Mouse (Mus musculus) c-Kit-positive CD71-positive TER-119-positive erythroid progenitor cells, embryonic 14.5 days (primary cell): Measurements from ENCODE around the gene Olfr401.
"Not testable (repeated sequence)": the region's sequence is repeated elsewhere in the genome, so short reads cannot be mapped to it uniquely, and the experiment has no call there.

Experiments used
- DNase-seq: peaks from one replicate; pipeline ENCODE4 v3.0.0-alpha.2; 2013; ENCODE audit warnings: low spot score

Gene Olfr401

DNA sequence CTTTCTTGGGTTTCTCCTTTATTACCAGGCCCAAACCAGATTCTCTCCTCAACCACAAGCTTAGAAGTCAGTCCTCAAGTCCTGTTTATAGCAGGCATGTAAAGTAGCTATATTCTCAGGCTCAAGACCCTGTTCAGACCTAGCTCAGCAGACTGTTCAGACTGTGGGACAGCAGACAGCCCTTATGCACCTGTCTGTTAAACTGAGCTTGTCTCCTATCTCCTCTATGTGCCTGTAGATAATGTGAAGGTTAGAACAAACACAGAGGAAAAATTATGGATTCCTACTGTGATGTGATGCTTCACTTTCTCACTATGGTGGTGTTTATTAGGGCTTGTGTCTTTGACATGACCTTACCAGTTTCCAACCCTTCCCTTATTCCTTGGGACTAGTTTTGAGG is at the start of gene Olfr401:
Gene Olfr401 (plus strand): TSS at position 301 of the 400 bp plus-strand sequence.
- DNase-seq = no peak

DNA sequence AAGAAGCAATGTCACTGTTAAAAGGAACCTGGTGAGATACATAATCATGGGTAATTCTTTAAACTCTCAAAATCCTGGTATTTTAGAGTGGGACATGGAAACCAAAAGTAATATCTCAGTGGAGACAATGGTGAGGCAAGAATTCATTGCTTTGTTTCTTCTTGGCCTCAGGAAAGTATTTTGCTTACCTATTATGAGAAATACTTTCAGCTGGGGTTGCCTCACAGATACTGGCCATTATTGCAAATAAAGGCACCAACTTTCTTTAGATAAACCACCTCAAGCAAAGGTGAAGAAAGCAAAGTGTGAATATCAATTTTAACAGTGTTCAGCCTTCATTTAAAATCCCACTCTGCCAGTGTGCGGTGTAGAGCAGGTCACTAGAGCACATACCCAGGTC is 43.9 kb upstream of the Olfr401 start, which contains the start of gene Zfp616:
Gene Zfp616 (plus strand): TSS at position 301 of the 400 bp plus-strand sequence.
- DNase-seq = no peak

DNA sequence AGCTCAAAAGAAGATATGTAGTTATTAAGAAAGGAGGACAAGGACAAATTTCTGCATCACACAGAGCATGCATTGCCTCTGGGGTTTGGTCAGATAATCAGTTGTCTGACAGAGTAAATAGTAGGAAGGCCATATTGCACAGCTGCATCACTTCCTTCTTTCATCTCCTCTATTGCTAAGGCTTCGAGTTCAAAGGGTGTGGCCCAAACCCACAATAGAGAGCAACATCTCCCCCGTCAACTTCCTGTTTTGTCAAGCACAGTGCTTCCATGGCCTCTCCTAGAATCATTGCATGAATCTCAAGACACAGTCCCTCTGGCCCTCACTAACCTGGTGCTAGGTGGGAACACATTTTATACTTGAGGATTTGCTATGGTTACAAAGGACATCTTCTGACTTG is 12.8 kb upstream of the Olfr401 start:
- DNase-seq = no peak

DNA sequence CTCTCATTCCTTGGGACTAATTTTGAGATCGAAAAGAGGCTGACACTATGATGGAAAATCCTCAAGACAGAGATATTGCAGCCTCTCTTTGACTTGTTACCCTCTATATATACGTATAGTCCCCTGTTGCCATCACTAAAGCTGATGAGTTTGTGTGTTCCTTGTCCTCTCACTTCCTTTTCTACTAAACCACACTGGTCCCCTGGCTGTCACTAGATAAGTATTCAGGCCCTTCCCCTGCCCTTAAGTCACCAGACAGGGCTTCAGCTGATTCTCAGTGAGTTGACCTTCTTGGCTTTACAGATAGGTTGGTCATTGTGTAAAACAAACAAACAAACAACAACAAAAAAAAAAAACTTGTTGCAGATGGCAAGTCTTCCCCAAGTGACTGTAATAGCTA is 12.0 kb upstream of the Olfr401 start:
- DNase-seq = no peak

DNA sequence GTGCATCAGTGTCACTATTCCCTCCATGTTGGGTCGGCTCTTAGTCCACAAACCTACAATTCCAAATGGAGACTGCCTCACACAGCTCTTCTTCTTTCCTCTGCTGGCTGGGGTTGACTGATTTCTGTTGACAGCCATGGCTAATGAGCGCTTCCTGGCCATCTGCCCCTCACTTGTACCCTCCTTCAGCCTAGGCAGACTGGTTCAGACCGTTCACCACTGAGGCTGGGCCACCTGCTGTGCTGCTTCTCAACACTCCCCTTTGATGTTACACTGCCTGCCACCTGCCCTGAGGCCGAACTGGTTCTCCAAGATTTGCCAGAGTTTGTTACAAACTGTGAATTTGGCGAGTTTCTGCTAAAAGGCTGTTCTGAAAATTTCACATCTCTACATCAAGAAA is 8.4 kb upstream of the Olfr401 start:
- no peak for DNase-seq

DNA sequence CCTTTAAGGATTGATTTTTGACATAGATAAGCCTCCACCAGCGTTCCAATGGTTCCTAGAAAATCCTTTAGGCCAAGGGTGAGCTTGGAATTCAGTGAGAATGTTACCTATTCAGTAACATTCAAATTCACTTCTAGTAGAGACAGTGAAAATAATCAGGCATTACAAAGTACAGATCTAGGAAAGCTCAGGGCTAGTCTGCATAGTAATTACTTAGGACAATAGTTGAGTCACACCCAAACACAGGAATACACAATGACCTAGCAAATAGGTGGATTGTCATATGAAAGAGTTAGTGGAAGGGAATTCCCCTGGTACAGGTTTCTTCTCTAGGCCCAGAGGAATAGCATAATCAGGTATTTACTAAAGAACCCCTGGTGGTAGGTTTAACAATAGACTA is 26.5 kb downstream of the Olfr401 start:
- not testable (repeated sequence) for DNase-seq

DNA sequence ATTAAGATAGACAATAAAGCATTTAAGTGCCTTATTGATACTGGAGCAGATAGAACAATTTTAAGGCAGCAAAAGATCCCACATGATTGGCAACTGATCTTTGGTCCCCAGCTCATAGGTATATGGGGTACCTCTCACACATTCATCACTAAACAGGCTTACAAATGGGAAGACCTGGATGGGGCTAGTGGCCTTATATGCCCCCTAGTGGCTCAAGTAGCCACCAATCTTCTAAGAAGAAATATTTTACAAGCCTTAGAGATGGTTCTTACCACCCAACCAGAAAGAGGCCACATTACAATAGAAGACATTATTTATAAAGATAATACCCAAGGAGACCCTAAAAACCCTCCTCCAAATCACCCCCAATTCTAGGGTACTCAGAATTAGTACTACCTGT is 32.4 kb downstream of the Olfr401 start:
- DNase-seq = no peak

DNA sequence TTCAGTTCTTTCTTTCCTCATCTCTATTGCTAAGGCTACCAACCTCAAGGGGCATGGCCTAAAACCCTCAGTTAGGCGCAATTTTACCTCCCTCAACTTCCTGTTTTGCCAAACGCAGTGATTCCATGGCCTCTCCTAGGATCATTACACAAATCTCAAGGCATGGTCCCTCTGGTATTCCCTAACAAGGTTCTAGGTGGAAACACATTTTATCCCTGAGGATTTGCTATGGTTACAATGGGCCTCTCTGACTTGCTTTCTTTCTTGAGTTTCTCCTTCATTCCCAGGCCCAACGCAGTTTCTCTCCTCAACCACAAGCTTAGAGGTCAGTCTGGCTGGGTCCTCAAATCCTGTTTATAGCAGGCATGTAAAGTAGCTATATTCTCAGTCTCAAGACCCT is 39.7 kb downstream of the Olfr401 start, which contains the start of gene Olfr402:
Gene Olfr402 (plus strand): TSS at position 301 of the 400 bp plus-strand sequence.
- DNase-seq = no peak

DNA sequence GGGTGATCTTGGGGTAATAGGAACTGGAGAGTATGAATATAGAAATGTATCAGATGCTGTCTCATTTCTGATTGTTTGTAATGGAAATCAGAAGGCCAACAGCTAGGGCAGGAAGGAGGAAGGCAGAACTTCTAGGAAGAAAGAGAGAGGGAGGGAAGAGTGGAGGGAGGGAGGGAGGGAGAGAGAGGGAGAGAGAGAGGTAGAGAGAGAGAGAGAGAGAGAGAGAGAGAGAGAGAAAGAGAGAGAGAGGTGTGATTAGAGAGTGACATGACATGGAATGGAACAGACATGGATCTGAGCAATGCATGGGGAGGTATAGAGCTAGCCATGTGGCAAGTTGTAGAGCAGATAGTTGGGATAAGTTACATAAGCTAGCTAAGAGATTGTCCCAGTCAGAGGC is 55.3 kb downstream of the Olfr401 start:
- DNase-seq = no peak
